Comparison of ENCODE assay signal across 13 mouse cellular contexts in the genomic region with DNA sequence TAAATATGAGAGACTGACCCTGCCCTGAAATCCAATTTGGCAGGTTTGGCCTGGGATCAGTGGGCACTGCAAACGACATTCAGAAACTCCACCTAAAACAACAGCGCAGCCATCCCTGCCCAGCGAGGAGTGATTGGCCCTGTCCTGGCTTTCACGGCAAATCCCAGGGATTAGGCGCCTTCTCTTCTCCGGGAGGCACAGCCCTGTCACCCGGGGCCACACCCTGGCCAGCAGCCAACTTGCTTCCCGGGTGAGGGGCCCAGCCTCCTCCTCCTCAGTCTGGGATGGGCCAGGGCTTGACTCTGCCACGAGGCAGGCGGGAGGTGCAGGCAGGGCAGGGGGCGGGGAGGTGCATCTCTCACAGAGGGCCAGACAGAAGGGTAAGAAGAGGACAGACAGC.
DNase-seq lines count a peak whose midpoint lies in the region; ATAC-seq and TF ChIP-seq lines count a peak whose summit lies in the region.
"Had no signal": no experiment of that assay in that cellular context is flagged by ENCODE, and none has a peak within 500 bp of the region (broad histone marks: within the 10 kb centered on the region; RNA-seq: fewer than 3 reads in every experiment).

No protein-coding gene starts in this region.

- H3K36me3 ChIP-seq in hindbrain, postnatal 0 days (ENCODE audit: insufficient read depth, low read length) = no peaks in the 10 kb centered on the region
- H3K36me3 ChIP-seq in hindbrain, embryonic 16.5 days (ENCODE audit: control insufficient read depth, insufficient read depth, low read length) = no peaks in the 10 kb centered on the region
- H3K36me3 ChIP-seq in midbrain, embryonic 12.5 days = no peaks in the 10 kb centered on the region
- no peaks in the 10 kb centered on the region for H3K36me3 ChIP-seq in midbrain, embryonic 15.5 days (replicated peaks)
- 0 out of 2 replicates have a peak, but pooled peaks cover 3% of the 10 kb centered on the region for H3K36me3 ChIP-seq in embryonic facial prominence, embryonic 15.5 days
- no peaks in the 10 kb centered on the region for H3K36me3 ChIP-seq in stomach, embryonic 15.5 days
- H3K36me3 ChIP-seq: liver, embryonic 15.5 days had no signal

- H3K27me3 ChIP-seq in hindbrain, postnatal 0 days (ENCODE audit: insufficient read depth, low read length) = no peaks in the 10 kb centered on the region
- H3K27me3 ChIP-seq in hindbrain, embryonic 16.5 days (replicated peaks; ENCODE audit: control insufficient read depth, insufficient read depth, low read length) = no peaks in the 10 kb centered on the region
- H3K27me3 ChIP-seq in midbrain, embryonic 12.5 days = peaks cover 3% of the 10 kb centered on the region; the same call in 1 of the 2 replicates
- no peaks in the 10 kb centered on the region for H3K27me3 ChIP-seq in midbrain, embryonic 15.5 days (replicated peaks)
- H3K27me3 ChIP-seq in embryonic facial prominence, embryonic 15.5 days = no peaks in the 10 kb centered on the region
- H3K27me3 ChIP-seq in stomach, embryonic 15.5 days (replicated peaks) = no peaks in the 10 kb centered on the region
- H3K27me3 ChIP-seq: liver, embryonic 15.5 days had no signal

- no peak for DNase-seq in hindbrain, postnatal 0 days (ENCODE audit: low spot score)
- DNase-seq in thymus, postnatal 14 days = no peak
- DNase-seq: adrenal gland, postnatal 36 days; cerebellum, adult 9-10 months; gastrocnemius, postnatal 25 days; kidney, postnatal 36 days had no signal

- no peak for ATAC-seq in hindbrain, postnatal 0 days
- ATAC-seq in hindbrain, embryonic 16.5 days = no peak
- peak; percentile 54; the same call in 1 of the 2 replicates for ATAC-seq in midbrain, embryonic 12.5 days (ENCODE audit: low FRiP score, low read depth)
- no peak for ATAC-seq in midbrain, embryonic 15.5 days (replicated peaks)
- 0 out of 2 replicates have a peak, but pooled peaks have one; percentile 46 for ATAC-seq in embryonic facial prominence, embryonic 15.5 days (ENCODE audit: insufficient number of reproducible peaks, low FRiP score, low TSS enrichment, low read depth)
- peak; percentile 43; the same call in 1 of the 2 replicates for ATAC-seq in stomach, embryonic 15.5 days (ENCODE audit: insufficient read depth, low FRiP score, low read depth)

- no peak overlapping the region for H3K27ac ChIP-seq in hindbrain, postnatal 0 days
- H3K27ac ChIP-seq in hindbrain, embryonic 16.5 days (ENCODE audit: low read depth, low read length) = no peak overlapping the region
- no peak overlapping the region for H3K27ac ChIP-seq in midbrain, embryonic 12.5 days (replicated peaks)
- no peak overlapping the region for H3K27ac ChIP-seq in midbrain, embryonic 15.5 days
- no peak overlapping the region for H3K27ac ChIP-seq in embryonic facial prominence, embryonic 15.5 days (replicated peaks)
- H3K27ac ChIP-seq in stomach, embryonic 15.5 days = no peak overlapping the region
- H3K27ac ChIP-seq: liver, embryonic 15.5 days had no signal

- WGBS in hindbrain, postnatal 0 days = 29% methylated on average over 11 of the region's 11 CpGs
- 24% methylated on average over 11 of the region's 11 CpGs for WGBS in hindbrain, embryonic 16.5 days
- WGBS in midbrain, embryonic 12.5 days = 17% methylated on average over 11 of the region's 11 CpGs
- WGBS in midbrain, embryonic 15.5 days = 16% methylated on average over 11 of the region's 11 CpGs
- 25% methylated on average over 11 of the region's 11 CpGs for WGBS in embryonic facial prominence, embryonic 15.5 days
- WGBS in stomach, embryonic 15.5 days = 16% methylated on average over 11 of the region's 11 CpGs

- H3K4me3 ChIP-seq in hindbrain, postnatal 0 days (ENCODE audit: low read length) = no peak overlapping the region
- H3K4me3 ChIP-seq in hindbrain, embryonic 16.5 days (ENCODE audit: low read length) = no peak overlapping the region
- H3K4me3 ChIP-seq in midbrain, embryonic 12.5 days = no peak overlapping the region
- no peak overlapping the region for H3K4me3 ChIP-seq in midbrain, embryonic 15.5 days
- no peak overlapping the region for H3K4me3 ChIP-seq in embryonic facial prominence, embryonic 15.5 days (replicated peaks)
- no peak overlapping the region for H3K4me3 ChIP-seq in stomach, embryonic 15.5 days (replicated peaks)
- H3K4me3 ChIP-seq: liver, embryonic 15.5 days; megakaryocyte, embryonic 14.5 days had no signal

- no peaks in the 10 kb centered on the region; the same call in 1 of the 2 replicates for H3K4me1 ChIP-seq in hindbrain, postnatal 0 days (ENCODE audit: insufficient read depth, low read length)
- H3K4me1 ChIP-seq in hindbrain, embryonic 16.5 days (ENCODE audit: control insufficient read depth, insufficient read depth, low read depth, low read length) = no peaks in the 10 kb centered on the region
- H3K4me1 ChIP-seq in midbrain, embryonic 12.5 days = peaks cover 11% of the 10 kb centered on the region
- H3K4me1 ChIP-seq in midbrain, embryonic 15.5 days = peaks cover 7% of the 10 kb centered on the region; the same call in 1 of the 2 replicates
- H3K4me1 ChIP-seq in embryonic facial prominence, embryonic 15.5 days = peaks cover 12% of the 10 kb centered on the region
- H3K4me1 ChIP-seq in stomach, embryonic 15.5 days = peaks cover 6% of the 10 kb centered on the region; the same call in 1 of the 2 replicates
- H3K4me1 ChIP-seq: liver, embryonic 15.5 days had no signal

- H3K4me2 ChIP-seq in hindbrain, postnatal 0 days (ENCODE audit: low read depth, low read length) = no peak overlapping the region
- H3K4me2 ChIP-seq in hindbrain, embryonic 16.5 days (ENCODE audit: low read length) = no peak overlapping the region
- no peak overlapping the region for H3K4me2 ChIP-seq in midbrain, embryonic 12.5 days (replicated peaks)
- no peak overlapping the region for H3K4me2 ChIP-seq in midbrain, embryonic 15.5 days
- H3K4me2 ChIP-seq in embryonic facial prominence, embryonic 15.5 days (replicated peaks) = no peak overlapping the region
- no peak overlapping the region for H3K4me2 ChIP-seq in stomach, embryonic 15.5 days
- H3K4me2 ChIP-seq: liver, embryonic 15.5 days had no signal

- TF ChIP-seq CTCF in hindbrain, postnatal 0 days (IDR thresholded peaks at IDR 0.05; ENCODE audit: low read depth) = no peak

- H3K9me3 ChIP-seq in hindbrain, postnatal 0 days (ENCODE audit: low read length) = no peaks in the 10 kb centered on the region
- no peaks in the 10 kb centered on the region for H3K9me3 ChIP-seq in hindbrain, embryonic 16.5 days (ENCODE audit: control insufficient read depth, low read length)
- no peaks in the 10 kb centered on the region for H3K9me3 ChIP-seq in midbrain, embryonic 12.5 days
- H3K9me3 ChIP-seq in midbrain, embryonic 15.5 days = no peaks in the 10 kb centered on the region
- H3K9me3 ChIP-seq in embryonic facial prominence, embryonic 15.5 days (replicated peaks) = no peaks in the 10 kb centered on the region
- H3K9me3 ChIP-seq in stomach, embryonic 15.5 days = no peaks in the 10 kb centered on the region
- H3K9me3 ChIP-seq: liver, embryonic 15.5 days; megakaryocyte, embryonic 14.5 days had no signal

- 0 out of 2 replicates have a peak overlapping the region, but pooled peaks have one; percentile 9 for H3K9ac ChIP-seq in hindbrain, postnatal 0 days (replicated peaks; ENCODE audit: low read length)
- no peak overlapping the region for H3K9ac ChIP-seq in hindbrain, embryonic 16.5 days (ENCODE audit: low read depth, low read length)
- H3K9ac ChIP-seq in midbrain, embryonic 12.5 days (replicated peaks) = no peak overlapping the region
- no peak overlapping the region for H3K9ac ChIP-seq in midbrain, embryonic 15.5 days
- H3K9ac ChIP-seq in embryonic facial prominence, embryonic 15.5 days = no peak overlapping the region
- H3K9ac ChIP-seq in stomach, embryonic 15.5 days = no peak overlapping the region
- H3K9ac ChIP-seq: liver, embryonic 15.5 days had no signal

Comparison
In these comparisons a context has a peak if more than half of its experiments do, and no peak if none do; other contexts are left out.
1. ATAC-seq: peak in midbrain, embryonic 12.5 days (single experiment), embryonic facial prominence, embryonic 15.5 days (single experiment) and stomach, embryonic 15.5 days (single experiment); none in hindbrain, postnatal 0 days (single experiment), hindbrain, embryonic 16.5 days (single experiment) and midbrain, embryonic 15.5 days (single experiment).